Comparison of ENCODE assay signal across 9 mouse cellular contexts in genomic region chr17:26361992-26362391, GRCm38 (mm10). TPM values are rescaled to one million over a fixed set of nuclear protein-coding genes. Genes with fewer than 3 reads are reported as not detected.
A peak's percentile ranks its signal among the peaks of the same experiment; 100 is the strongest.
DNase-seq lines count a peak whose midpoint lies in the region; ATAC-seq and TF ChIP-seq lines count a peak whose summit lies in the region.
"Had no signal": no experiment of that assay in that cellular context is flagged by ENCODE, and none has a peak within 500 bp of the region (broad histone marks: within the 10 kb centered on the region; RNA-seq: fewer than 3 reads in every experiment).

No protein-coding gene starts in this region.

- WGBS in embryonic facial prominence, embryonic 14.5 days = 48% methylated on average over 3 of the region's 3 CpGs
- WGBS in embryonic facial prominence, embryonic 10.5 days = 68% methylated on average over 3 of the region's 3 CpGs
- 36% methylated on average over 3 of the region's 3 CpGs for WGBS in midbrain, embryonic 14.5 days
- 47% methylated on average over 3 of the region's 3 CpGs for WGBS in midbrain, embryonic 13.5 days
- 72% methylated on average over 2 of the region's 3 CpGs for WGBS in forebrain, embryonic 11.5 days
- 15% methylated on average over 3 of the region's 3 CpGs for WGBS in liver, embryonic 14.5 days (ENCODE audit: insufficient replicate concordance)

- H3K9me3 ChIP-seq in embryonic facial prominence, embryonic 14.5 days (ENCODE audit: control insufficient read depth, low read length) = no peaks in the 10 kb centered on the region
- H3K9me3 ChIP-seq in embryonic facial prominence, embryonic 10.5 days = no peaks in the 10 kb centered on the region
- H3K9me3 ChIP-seq in midbrain, embryonic 14.5 days (ENCODE audit: control insufficient read depth, low read length) = no peaks in the 10 kb centered on the region
- H3K9me3 ChIP-seq in midbrain, embryonic 13.5 days = no peaks in the 10 kb centered on the region
- H3K9me3 ChIP-seq in forebrain, embryonic 11.5 days (ENCODE audit: control insufficient read depth, low read length) = no peaks in the 10 kb centered on the region
- no peaks in the 10 kb centered on the region for H3K9me3 ChIP-seq in liver, embryonic 14.5 days (ENCODE audit: control insufficient read depth, low read length)
- H3K9me3 ChIP-seq: midbrain, embryonic 10.5 days had no signal

- H3K4me1 ChIP-seq in embryonic facial prominence, embryonic 14.5 days (ENCODE audit: control insufficient read depth, insufficient read depth, low read length) = no peaks in the 10 kb centered on the region
- peaks cover 33% of the 10 kb centered on the region for H3K4me1 ChIP-seq in embryonic facial prominence, embryonic 10.5 days
- H3K4me1 ChIP-seq in midbrain, embryonic 14.5 days (ENCODE audit: control insufficient read depth, insufficient read depth, low read length) = peaks cover 4% of the 10 kb centered on the region; the same call in 1 of the 2 replicates
- H3K4me1 ChIP-seq in midbrain, embryonic 13.5 days (replicated peaks) = peaks cover 31% of the 10 kb centered on the region
- H3K4me1 ChIP-seq in forebrain, embryonic 11.5 days (replicated peaks; ENCODE audit: control insufficient read depth, insufficient read depth, low read length) = peaks cover 6% of the 10 kb centered on the region; the same call in 1 of the 2 replicates
- H3K4me1 ChIP-seq in liver, embryonic 14.5 days (replicated peaks; ENCODE audit: control insufficient read depth in 2 of 2, insufficient read depth in 2 of 2, low read length in 1 of 2) = peaks cover 11 to 18% of the 10 kb centered on the region in 2 experiments; a peak in 3 of 4 replicates

- TF ChIP-seq EP300 in liver, embryonic 14.5 days (IDR thresholded peaks at IDR 0.05; ENCODE audit: low read depth) = 0 out of 2 replicates have a peak, but pooled peaks have one; percentile 19

- H3K4me2 ChIP-seq in embryonic facial prominence, embryonic 14.5 days (ENCODE audit: low read depth, low read length) = no peak overlapping the region
- H3K4me2 ChIP-seq in midbrain, embryonic 14.5 days (ENCODE audit: low read length) = no peak overlapping the region
- H3K4me2 ChIP-seq in midbrain, embryonic 13.5 days (replicated peaks) = no peak overlapping the region
- H3K4me2 ChIP-seq in forebrain, embryonic 11.5 days (ENCODE audit: low read depth, low read length, severe bottlenecking) = no peak overlapping the region
- H3K4me2 ChIP-seq in liver, embryonic 14.5 days (ENCODE audit: low read depth) = peak overlapping the region; percentile 15; the same call in 1 of the 2 replicates

- intact Hi-C loops in gastrocnemius, postnatal 14 days (cut with DNase I; ENCODE audit: low total_unique reads) = no loop called here

- no peak overlapping the region for H3K9ac ChIP-seq in embryonic facial prominence, embryonic 14.5 days (ENCODE audit: low read depth, low read length)
- no peak overlapping the region for H3K9ac ChIP-seq in midbrain, embryonic 14.5 days (replicated peaks; ENCODE audit: low read length)
- no peak overlapping the region for H3K9ac ChIP-seq in midbrain, embryonic 13.5 days (replicated peaks)
- H3K9ac ChIP-seq in forebrain, embryonic 11.5 days (ENCODE audit: low read length) = no peak overlapping the region
- no peak overlapping the region for H3K9ac ChIP-seq in liver, embryonic 14.5 days (replicated peaks)

- DNase-seq in embryonic facial prominence, embryonic 14.5 days (ENCODE audit: low spot score) = peak; percentile 46
- DNase-seq in embryonic facial prominence, embryonic 10.5 days (ENCODE audit: low spot score) = no peak
- DNase-seq in midbrain, embryonic 14.5 days = peak; percentile 66
- DNase-seq in forebrain, embryonic 11.5 days (ENCODE audit: low spot score) = peak; percentile 54
- peak; percentile 22 to 46 (median 37) for DNase-seq in liver, embryonic 14.5 days (ENCODE audit: low read depth in 3 of 3, low spot score in 3 of 3)
- no peak for DNase-seq in thymus, postnatal 25 days
- DNase-seq in gastrocnemius, postnatal 14 days = no peak

- H3K36me3 ChIP-seq in embryonic facial prominence, embryonic 14.5 days (ENCODE audit: control insufficient read depth, insufficient read depth, low read length) = no peaks in the 10 kb centered on the region
- no peaks in the 10 kb centered on the region for H3K36me3 ChIP-seq in embryonic facial prominence, embryonic 10.5 days (replicated peaks)
- no peaks in the 10 kb centered on the region for H3K36me3 ChIP-seq in midbrain, embryonic 14.5 days (ENCODE audit: control insufficient read depth, insufficient read depth, low read length)
- no peaks in the 10 kb centered on the region for H3K36me3 ChIP-seq in midbrain, embryonic 13.5 days
- no peaks in the 10 kb centered on the region for H3K36me3 ChIP-seq in forebrain, embryonic 11.5 days (ENCODE audit: control insufficient read depth, insufficient read depth, low read length)
- no peaks in the 10 kb centered on the region for H3K36me3 ChIP-seq in liver, embryonic 14.5 days (replicated peaks; ENCODE audit: control insufficient read depth, insufficient read depth, low read depth)
- H3K36me3 ChIP-seq: midbrain, embryonic 10.5 days had no signal

- H3K4me3 ChIP-seq in embryonic facial prominence, embryonic 14.5 days (ENCODE audit: low read depth, low read length) = no peak overlapping the region
- H3K4me3 ChIP-seq in embryonic facial prominence, embryonic 10.5 days = no peak overlapping the region
- no peak overlapping the region for H3K4me3 ChIP-seq in midbrain, embryonic 14.5 days (replicated peaks; ENCODE audit: low read depth, low read length)
- no peak overlapping the region for H3K4me3 ChIP-seq in midbrain, embryonic 13.5 days (replicated peaks)
- H3K4me3 ChIP-seq in forebrain, embryonic 11.5 days (ENCODE audit: low read depth, low read length) = no peak overlapping the region
- no peak overlapping the region for H3K4me3 ChIP-seq in liver, embryonic 14.5 days (ENCODE audit: insufficient read depth in 1 of 2, low read depth in 2 of 2, low read length in 2 of 2)
- H3K4me3 ChIP-seq: midbrain, embryonic 10.5 days had no signal

- no peak for ATAC-seq in embryonic facial prominence, embryonic 14.5 days (ENCODE audit: low read depth)
- no peak for ATAC-seq in midbrain, embryonic 14.5 days (ENCODE audit: low FRiP score, low TSS enrichment)
- no peak; the same call in 1 of the 2 replicates for ATAC-seq in midbrain, embryonic 13.5 days
- no peak for ATAC-seq in forebrain, embryonic 11.5 days (replicated peaks; ENCODE audit: low FRiP score)
- ATAC-seq in liver, embryonic 14.5 days (ENCODE audit: insufficient read depth) = peak; percentile 69; the same call in 1 of the 2 replicates

- no peak overlapping the region for H3K27ac ChIP-seq in embryonic facial prominence, embryonic 14.5 days (replicated peaks; ENCODE audit: low read depth, low read length)
- H3K27ac ChIP-seq in embryonic facial prominence, embryonic 10.5 days (replicated peaks) = no peak overlapping the region
- no peak overlapping the region for H3K27ac ChIP-seq in midbrain, embryonic 14.5 days (replicated peaks; ENCODE audit: low read depth, low read length)
- H3K27ac ChIP-seq in midbrain, embryonic 13.5 days = no peak overlapping the region
- H3K27ac ChIP-seq in forebrain, embryonic 11.5 days (ENCODE audit: low read depth, low read length) = no peak overlapping the region
- no peak overlapping the region for H3K27ac ChIP-seq in liver, embryonic 14.5 days
- H3K27ac ChIP-seq: midbrain, embryonic 10.5 days had no signal

- H3K27me3 ChIP-seq in embryonic facial prominence, embryonic 14.5 days (replicated peaks; ENCODE audit: control insufficient read depth, insufficient read depth, low read length) = no peaks in the 10 kb centered on the region
- no peaks in the 10 kb centered on the region for H3K27me3 ChIP-seq in embryonic facial prominence, embryonic 10.5 days (replicated peaks; ENCODE audit: low read depth, poor library complexity, severe bottlenecking)
- no peaks in the 10 kb centered on the region for H3K27me3 ChIP-seq in midbrain, embryonic 14.5 days (ENCODE audit: control insufficient read depth, insufficient read depth, low read length)
- no peaks in the 10 kb centered on the region for H3K27me3 ChIP-seq in midbrain, embryonic 13.5 days
- H3K27me3 ChIP-seq in forebrain, embryonic 11.5 days (ENCODE audit: control insufficient read depth, insufficient read depth, low read length) = no peaks in the 10 kb centered on the region
- H3K27me3 ChIP-seq in liver, embryonic 14.5 days (ENCODE audit: control insufficient read depth, insufficient read depth, low read length) = no peaks in the 10 kb centered on the region; the same call in 1 of the 2 replicates

- no peak for TF ChIP-seq CTCF in liver, embryonic 14.5 days (IDR thresholded peaks at IDR 0.05; ENCODE audit: low read depth)

RNA-seq across cellular contexts. Expression of gene Neurl1b, which starts 52.6 kb away (rescaled TPM):
- polyA plus RNA-seq in embryonic facial prominence, embryonic 14.5 days (2014; fragmentation: Nextera tagmentation; extraction: Ambion mirVana) = 0.85 and 1.0 TPM in 2 replicates
- 0.16 TPM in 2 replicates for polyA plus RNA-seq in embryonic facial prominence, embryonic 10.5 days (2016; fragmentation: Nextera tagmentation; extraction: Ambion mirVana)
- polyA plus RNA-seq in midbrain, embryonic 14.5 days (2014; fragmentation: Nextera tagmentation; extraction: Ambion mirVana) = 1.6 and 3.6 TPM in 2 replicates
- polyA plus RNA-seq in midbrain, embryonic 13.5 days (2015; fragmentation: Nextera tagmentation; extraction: Ambion mirVana) = 0.75 and 0.82 TPM in 2 replicates
- 0.35 and 0.45 TPM in 2 replicates for polyA plus RNA-seq in forebrain, embryonic 11.5 days (2014; fragmentation: Nextera tagmentation; extraction: Ambion mirVana)
- 0.09 and 0.12 TPM in 2 replicates for polyA plus RNA-seq in liver, embryonic 14.5 days (2012; rRNA removed)
- polyA plus RNA-seq in liver, embryonic 14.5 days (2014; fragmentation: Nextera tagmentation; extraction: Ambion mirVana) = 0.03 TPM in 1 of 2 replicates, not detected in the other
- 1 to 10 TPM; 8.4 TPM for total RNA-seq in gastrocnemius, postnatal 14 days (2021)

Comparison
In these comparisons a context has a peak if more than half of its experiments do, and no peak if none do; other contexts are left out.
1. DNase-seq: peak in embryonic facial prominence, embryonic 14.5 days (single experiment), midbrain, embryonic 14.5 days (single experiment), forebrain, embryonic 11.5 days (single experiment) and liver, embryonic 14.5 days (3 of 3); none in embryonic facial prominence, embryonic 10.5 days (single experiment), thymus, postnatal 25 days (single experiment) and gastrocnemius, postnatal 14 days (single experiment).